Mouse (Mus musculus) neural tube, embryonic 12.5 days (tissue): ENCODE data around the gene Rps16. TPM values are rescaled to one million over a fixed set of nuclear protein-coding genes. Genes with fewer than 3 reads are reported as not detected.
"Not testable (repeated sequence)": the region's sequence is repeated elsewhere in the genome, so short reads cannot be mapped to it uniquely, and the experiment has no call there.

ENCODE experiments used
- ATAC-seq: fragments of 200-750 bp; cut with Nextera tagmentation; 2 replicates; pipeline ENCODE4 v1.8.0; 2017; ENCODE audit warnings: low read depth, mild to moderate bottlenecking, moderate TSS enrichment, moderate library complexity; ENCODE audit not compliant: low FRiP score
- H3K27ac ChIP-seq: fragments of 300-500 bp; sonication (generic); 2 replicates; pipeline ENCODE4 v1.5.1; 2016
- H3K27me3 ChIP-seq: fragments of 300-500 bp; sonication (generic); replicated peaks from 2 replicates; pipeline ENCODE4 v1.6.1; 2016; ENCODE audit warnings: mild to moderate bottlenecking
- H3K36me3 ChIP-seq: fragments of 300-500 bp; sonication (generic); 2 replicates; pipeline ENCODE4 v1.6.1; 2016; ENCODE audit warnings: mild to moderate bottlenecking
- H3K4me1 ChIP-seq: fragments of 300-500 bp; sonication (generic); 2 replicates; pipeline ENCODE4 v1.6.1; 2016
- H3K4me2 ChIP-seq: fragments of 300-500 bp; sonication (generic); replicated peaks from 2 replicates; pipeline ENCODE4 v1.6.1; 2016; ENCODE audit warnings: mild to moderate bottlenecking
- H3K4me3 ChIP-seq: fragments of 300-500 bp; sonication (generic); 2 replicates; pipeline ENCODE4 v1.5.1; 2016
- H3K9ac ChIP-seq: fragments of 300-500 bp; sonication (generic); 2 replicates; pipeline ENCODE4 v1.6.1; 2016; ENCODE audit warnings: mild to moderate bottlenecking
- H3K9me3 ChIP-seq: fragments of 300-500 bp; sonication (generic); 2 replicates; pipeline ENCODE4 v1.6.1; 2016; ENCODE audit warnings: mild to moderate bottlenecking
- WGBS: fragments of 180-500 bp; shearing (Covaris S2); methylation state at CpG from one replicate; pipeline ENCODE4 v1.1.7; 2016; 5-methylcytosine and 5-hydroxymethylcytosine counted together
- polyA plus RNA-seq: library from polyadenylated mRNA; unstranded; fragments of >200 nt; fragmentation: Nextera tagmentation; extraction: Ambion mirVana; gene quantifications from 2 replicates; pipeline ENCODE4 v1.2.1, GENCODE M21; 2016

Gene Rps16
- polyA plus RNA-seq, 1 experiment from 2014 or later, result 540 TPM

- Histone ChIP-seq H3K27ac (no peak overlapping the region), H3K4me1 (peaks cover 19% of the 10 kb centered on the region), H3K36me3 (peaks cover 46% of the 10 kb centered on the region), H3K9me3 (no peaks in the 10 kb centered on the region), H3K27me3 (no peaks in the 10 kb centered on the region), H3K4me2 (no peak overlapping the region), H3K4me3 (no peak overlapping the region), H3K9ac (no peak overlapping the region)
- WGBS, result 34% methylated on average over 4 of the region's 4 CpGs
- ATAC-seq, result peak; percentile 76
Observed at GRCm38 (mm10) chr7:28386462-28386861, 36.0 kb downstream of the Rps16 start.

DNA sequence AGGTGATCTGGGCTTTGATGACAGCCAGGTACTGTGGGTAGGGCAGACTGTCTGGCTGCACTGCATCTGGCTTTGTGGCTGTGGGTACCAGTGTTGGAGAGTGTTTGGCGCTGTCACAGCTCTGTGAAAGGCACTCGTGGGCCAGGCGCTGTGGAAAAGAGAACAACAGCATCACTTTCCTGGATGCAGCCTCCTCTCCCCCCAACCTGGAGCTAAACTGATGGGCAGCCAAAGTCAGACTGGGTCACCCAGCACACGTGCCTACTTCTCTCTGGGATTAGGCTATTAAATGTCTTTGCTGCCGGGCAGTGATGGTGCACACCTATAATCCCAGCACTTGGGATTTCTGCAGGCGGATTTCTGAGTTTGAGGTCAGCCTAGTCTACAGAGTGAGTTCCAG lies 36.4 kb downstream of the Rps16 start:
- H3K36me3 ChIP-seq, result peaks cover 46% of the 10 kb centered on the region
- 87% methylated on average over 6 of the region's 6 CpGs for WGBS
- H3K4me3 ChIP-seq, H3K9ac ChIP-seq, H3K4me2 ChIP-seq, H3K9me3 ChIP-seq, H3K27me3 ChIP-seq, H3K27ac ChIP-seq: not testable (repeated sequence)
- ATAC-seq, result 0 out of 2 replicates have a peak, but pooled peaks have one; percentile 17
- peaks cover 19% of the 10 kb centered on the region for H3K4me1 ChIP-seq

GRCm38 (mm10) chr7:28387384-28387783 lies 36.9 kb downstream of the Rps16 start:
- not testable (repeated sequence) for H3K9ac ChIP-seq, H3K4me2 ChIP-seq, H3K27me3 ChIP-seq, H3K4me3 ChIP-seq, H3K9me3 ChIP-seq, H3K27ac ChIP-seq, ATAC-seq
- 91% methylated on average over 7 of the region's 7 CpGs for WGBS
- peaks cover 17% of the 10 kb centered on the region for H3K4me1 ChIP-seq
- peaks cover 46% of the 10 kb centered on the region for H3K36me3 ChIP-seq

- Histone ChIP-seq H3K4me1 (peaks cover 24% of the 10 kb centered on the region), H3K4me3 (no peak overlapping the region), H3K27ac (no peak overlapping the region), H3K27me3 (no peaks in the 10 kb centered on the region), H3K36me3 (peaks cover 52% of the 10 kb centered on the region), H3K9ac (no peak overlapping the region), H3K4me2 (no peak overlapping the region), H3K9me3 (no peaks in the 10 kb centered on the region)
- ATAC-seq, result no peak
- WGBS, result 98% methylated on average over 3 of the region's 3 CpGs
Observed at GRCm38 (mm10) chr7:28390331-28390730, 39.9 kb downstream of the Rps16 start.

DNA sequence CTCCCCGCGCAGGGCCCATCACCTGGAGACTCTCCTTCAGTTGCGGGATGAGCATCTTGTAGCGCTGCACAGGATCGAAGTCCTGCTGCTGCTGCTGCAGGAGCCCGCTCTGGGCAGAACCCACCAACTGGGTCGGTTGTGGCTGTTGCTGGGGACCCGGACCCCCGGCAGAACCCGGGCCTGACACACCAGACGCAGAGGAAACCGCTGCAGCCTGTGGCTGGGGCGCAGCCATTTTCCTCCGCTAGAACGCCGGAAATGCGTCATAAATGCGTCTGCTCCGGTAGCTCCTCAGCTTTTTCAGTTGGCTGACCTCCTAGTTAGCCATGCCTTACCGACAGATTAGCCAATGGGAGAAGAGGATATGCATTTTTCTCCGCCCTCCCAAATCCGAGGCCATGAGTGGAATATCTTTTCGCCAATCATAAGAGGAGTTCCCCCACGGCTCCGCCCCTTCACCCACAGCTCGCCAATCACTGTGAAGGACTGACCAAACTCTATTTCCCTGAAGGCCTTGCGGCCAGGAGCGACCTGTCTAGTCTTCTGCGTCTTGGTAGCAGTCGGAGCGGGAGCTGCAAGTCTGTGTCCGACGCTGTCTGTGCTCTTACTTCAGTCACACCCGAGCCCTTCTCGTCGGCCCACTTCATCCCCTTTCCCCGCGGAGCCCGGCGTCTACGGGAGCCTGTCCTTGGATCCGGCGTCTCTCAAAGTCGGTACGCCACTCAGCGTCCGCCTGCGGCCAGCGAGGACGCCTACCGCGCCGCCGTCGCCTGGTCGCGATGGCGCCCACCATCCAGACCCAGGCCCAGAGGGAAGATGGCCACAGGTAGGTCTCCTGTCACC lies 42.2 kb downstream of the Rps16 start, which contains the start of the genes Med29 and Paf1:
TSS of gene Med29 (minus strand) at position 280 of the 843 bp plus-strand sequence.
TSS of gene Paf1 (plus strand) at position 523 of the 843 bp plus-strand sequence.
- Histone ChIP-seq H3K9ac (peak within 1 kb of the TSS; percentile 88), H3K27ac (peak within 1 kb of the TSS; percentile 21; the same call in 1 of the 2 replicates), H3K36me3 (peaks cover 56% of the 10 kb centered on the region), H3K4me1 (peaks cover 24% of the 10 kb centered on the region), H3K27me3 (no peaks in the 10 kb centered on the region), H3K4me3 (peak within 1 kb of the TSS; percentile 84), H3K9me3 (no peaks in the 10 kb centered on the region), H3K4me2 (peak within 1 kb of the TSS; percentile 96)
- under 1% methylated on average over 58 of the region's 58 CpGs for WGBS
- peak; percentile 98 for ATAC-seq

DNA sequence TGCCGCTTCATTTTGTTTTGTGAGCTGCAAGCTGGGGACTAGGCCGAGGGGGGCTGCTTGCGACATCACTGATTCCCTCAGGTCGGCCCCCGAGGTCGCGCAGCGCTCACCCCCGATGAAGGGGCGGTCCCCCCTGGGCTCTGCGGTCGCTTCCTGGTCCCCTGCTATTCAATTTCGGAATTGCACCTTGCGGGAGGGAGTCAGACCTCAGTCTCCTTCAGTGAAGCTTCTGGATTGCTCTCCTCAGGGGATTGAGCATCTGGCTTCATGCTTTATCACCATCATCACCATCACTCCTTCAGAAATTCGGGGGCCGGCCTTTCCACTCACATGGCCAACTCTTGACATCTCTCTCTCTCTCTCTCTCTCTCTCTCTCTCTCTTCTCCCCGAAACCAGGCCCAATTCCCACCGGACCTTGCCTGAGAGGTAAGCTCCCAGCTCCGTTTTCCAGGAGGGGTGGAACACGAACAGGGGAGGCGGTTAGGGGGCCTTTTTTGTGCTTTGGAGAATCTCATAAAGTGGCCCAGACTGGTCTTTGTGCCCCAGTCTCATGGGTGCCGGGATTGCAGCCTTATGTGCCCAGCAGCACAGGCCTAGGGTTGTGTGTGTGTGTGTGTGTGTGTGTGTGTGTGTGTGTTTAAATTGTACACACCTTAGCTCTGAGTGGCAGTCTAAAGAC lies 43.0 kb downstream of the Rps16 start:
- Histone ChIP-seq H3K9me3 (no peaks in the 10 kb centered on the region), H3K4me3 (peak overlapping the region; percentile 84), H3K4me1 (peaks cover 24% of the 10 kb centered on the region), H3K9ac (peak overlapping the region; percentile 88), H3K36me3 (peaks cover 56% of the 10 kb centered on the region), H3K4me2 (peak overlapping the region; percentile 96), H3K27ac (peak overlapping the region; percentile 21; the same call in 1 of the 2 replicates), H3K27me3 (no peaks in the 10 kb centered on the region)
- 7% methylated on average over 22 of the region's 22 CpGs for WGBS
- ATAC-seq, result no peak

- Histone ChIP-seq H3K4me1 (peaks cover 24% of the 10 kb centered on the region), H3K4me2 (no peak overlapping the region), H3K27me3 (no peaks in the 10 kb centered on the region), H3K4me3 (no peak overlapping the region), H3K27ac (no peak overlapping the region), H3K9ac (no peak overlapping the region), H3K9me3 (no peaks in the 10 kb centered on the region), H3K36me3 (peaks cover 56% of the 10 kb centered on the region)
- WGBS, result 93% methylated on average over 4 of the region's 4 CpGs
- no peak for ATAC-seq
Observed at GRCm38 (mm10) chr7:28395425-28395824, 45.0 kb downstream of the Rps16 start.

DNA sequence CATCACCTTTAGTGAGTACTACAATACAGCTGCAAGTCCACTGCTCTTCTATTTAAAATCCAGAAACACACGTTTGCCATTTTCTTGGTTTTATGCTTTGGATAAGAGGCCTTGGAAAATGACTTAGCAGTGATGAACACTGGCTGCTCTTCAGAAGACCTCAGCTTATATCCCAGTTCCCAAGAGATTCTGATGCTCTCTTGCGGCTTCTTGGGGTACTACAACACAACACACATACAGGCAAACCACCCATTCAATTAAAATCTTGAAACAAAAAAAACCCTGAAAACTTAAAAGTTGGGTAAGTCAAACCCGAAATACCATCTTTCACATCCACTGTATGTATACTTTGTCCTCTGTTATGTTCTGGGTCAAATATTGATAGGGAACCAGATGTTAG lies 47.5 kb downstream of the Rps16 start:
- Histone ChIP-seq H3K4me1 (peaks cover 9% of the 10 kb centered on the region), H3K27me3 (no peaks in the 10 kb centered on the region), H3K9me3 (no peaks in the 10 kb centered on the region), H3K36me3 (peaks cover 76% of the 10 kb centered on the region), H3K4me2 (no peak overlapping the region), H3K9ac (no peak overlapping the region), H3K27ac (no peak overlapping the region), H3K4me3 (no peak overlapping the region)
- WGBS, result 73% methylated on average over 3 of the region's 3 CpGs
- ATAC-seq, result no peak

- ATAC-seq, result no peak
- Histone ChIP-seq H3K4me1 (peaks cover 2% of the 10 kb centered on the region), H3K36me3 (peaks cover 85% of the 10 kb centered on the region)
Observed at GRCm38 (mm10) chr7:28398696-28399340, 48.4 kb downstream of the Rps16 start.

DNA sequence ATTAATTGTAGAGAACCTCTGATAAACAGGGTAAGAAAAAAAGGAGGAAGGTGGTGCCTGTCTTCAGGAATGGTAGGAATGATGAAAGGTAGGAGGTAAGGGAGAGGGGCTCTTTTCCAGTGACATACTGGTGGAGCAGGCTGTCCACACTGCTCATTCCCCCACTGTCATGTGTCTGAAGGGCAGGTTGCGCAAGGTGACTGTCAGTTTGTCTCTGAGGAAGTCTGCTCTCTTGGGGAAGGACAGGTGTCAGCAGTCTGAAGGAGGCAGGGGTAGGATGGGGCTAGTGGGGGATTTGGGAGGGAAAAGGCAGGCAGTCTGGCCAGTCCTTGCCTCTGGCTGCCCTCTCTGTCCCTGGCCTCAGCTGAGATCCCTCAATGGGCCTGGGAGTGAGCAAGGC lies 50.6 kb downstream of the Rps16 start:
- no peaks in the 10 kb centered on the region for H3K27me3 ChIP-seq
- WGBS, result 88% methylated on average over 1 of the region's 1 CpGs
- no peaks in the 10 kb centered on the region for H3K4me1 ChIP-seq
- ATAC-seq, result no peak
- H3K4me3 ChIP-seq, result no peak overlapping the region
- H3K9me3 ChIP-seq, result no peaks in the 10 kb centered on the region
- H3K36me3 ChIP-seq, result peaks cover 94% of the 10 kb centered on the region
- H3K27ac ChIP-seq, result no peak overlapping the region
- H3K4me2 ChIP-seq, result no peak overlapping the region
- no peak overlapping the region for H3K9ac ChIP-seq

More at GRCm38 (mm10) chr7:28398696-28399340, 48.4 kb downstream of the Rps16 start:
- no peaks in the 10 kb centered on the region for H3K9me3 ChIP-seq
- no peak overlapping the region for H3K27ac ChIP-seq
- no peak overlapping the region for H3K4me2 ChIP-seq
- WGBS, result 94% methylated on average over 10 of the region's 10 CpGs
- H3K9ac ChIP-seq, result no peak overlapping the region
- H3K27me3 ChIP-seq, result no peaks in the 10 kb centered on the region
- no peak overlapping the region for H3K4me3 ChIP-seq

- Histone ChIP-seq H3K9me3 (no peaks in the 10 kb centered on the region), H3K27me3 (no peaks in the 10 kb centered on the region), H3K9ac (no peak overlapping the region), H3K4me3 (no peak overlapping the region), H3K4me1 (no peaks in the 10 kb centered on the region), H3K27ac (no peak overlapping the region), H3K4me2 (no peak overlapping the region), H3K36me3 (peaks cover 94% of the 10 kb centered on the region)
- 85% methylated on average over 3 of the region's 3 CpGs for WGBS
- ATAC-seq, result no peak
Observed at GRCm38 (mm10) chr7:28401942-28402341, 51.5 kb downstream of the Rps16 start.
